Mouse (Mus musculus): Measurements from ENCODE around the gene Fgf2.

- TF ChIP-seq CTCF (IDR thresholded peaks at IDR 0.05; ENCODE audit: low read depth): no peak
- no peak for TF ChIP-seq EP300 (IDR thresholded peaks at IDR 0.05; ENCODE audit: low read depth)
These were observed 82.2 kb downstream of the Fgf2 start for GRCm38 (mm10) chr3:37430359-37430758.
